Mouse (Mus musculus): ENCODE data around the gene Gast. TPM values are rescaled to one million over a fixed set of nuclear protein-coding genes. Genes with fewer than 3 reads are reported as not detected.
A peak's percentile ranks its signal among the peaks of the same experiment; 100 is the strongest.

Gene Gast
- polyA plus RNA-seq, 2 experiments = not detected

- no peak overlapping the region for H3K4me2 ChIP-seq (ENCODE audit: low read depth)
- TF ChIP-seq EP300 (IDR thresholded peaks at IDR 0.05; ENCODE audit: low read depth) = no peak
- TF ChIP-seq CTCF (IDR thresholded peaks at IDR 0.05; ENCODE audit: low read depth) = no peak
- no peak overlapping the region for H3K4me3 ChIP-seq (ENCODE audit: insufficient read depth in 1 of 2, low read depth in 2 of 2, low read length in 2 of 2)
- no peaks in the 10 kb centered on the region for H3K27me3 ChIP-seq (ENCODE audit: control insufficient read depth, insufficient read depth, low read length)
- H3K36me3 ChIP-seq (replicated peaks; ENCODE audit: control insufficient read depth, insufficient read depth, low read depth) = no peaks in the 10 kb centered on the region
- H3K4me1 ChIP-seq (replicated peaks; ENCODE audit: control insufficient read depth in 2 of 2, insufficient read depth in 2 of 2, low read length in 1 of 2) = peaks cover 9 to 16% of the 10 kb centered on the region in 2 experiments
- H3K9ac ChIP-seq (replicated peaks) = no peak overlapping the region
- H3K27ac ChIP-seq = no peak overlapping the region
- ATAC-seq (ENCODE audit: insufficient read depth) (no peak), DNase-seq (ENCODE audit: low read depth in 3 of 3, low spot score in 3 of 3) (no peak)
- 75% methylated on average over 6 of the region's 6 CpGs for WGBS (ENCODE audit: insufficient replicate concordance)
- no peaks in the 10 kb centered on the region for H3K9me3 ChIP-seq (ENCODE audit: control insufficient read depth, low read length)
Observed at GRCm38 (mm10) chr11:100313424-100313823, 20.8 kb upstream of the Gast start.

GRCm38 (mm10) chr11:100315439-100315838, 18.8 kb upstream of the Gast start:
- no peak for ATAC-seq (ENCODE audit: insufficient read depth)
- Histone ChIP-seq H3K36me3 (replicated peaks; ENCODE audit: control insufficient read depth, insufficient read depth, low read depth) (no peaks in the 10 kb centered on the region; the same call in 1 of the 2 replicates), H3K4me2 (ENCODE audit: low read depth) (no peak overlapping the region), H3K4me1 (replicated peaks; ENCODE audit: control insufficient read depth in 2 of 2, insufficient read depth in 2 of 2, low read length in 1 of 2) (peaks cover 13 to 25% of the 10 kb centered on the region in 2 experiments), H3K9me3 (ENCODE audit: control insufficient read depth, low read length) (no peaks in the 10 kb centered on the region), H3K27me3 (ENCODE audit: control insufficient read depth, insufficient read depth, low read length) (no peaks in the 10 kb centered on the region), H3K27ac (no peak overlapping the region), H3K9ac (replicated peaks) (no peak overlapping the region), H3K4me3 (ENCODE audit: insufficient read depth in 1 of 2, low read depth in 2 of 2, low read length in 2 of 2) (no peak overlapping the region)
- no peak for TF ChIP-seq CTCF (IDR thresholded peaks at IDR 0.05; ENCODE audit: low read depth)
- no peak for TF ChIP-seq EP300 (IDR thresholded peaks at IDR 0.05; ENCODE audit: low read depth)
- no peak for DNase-seq (ENCODE audit: low read depth in 3 of 3, low spot score in 3 of 3)
- 84% methylated on average over 5 of the region's 5 CpGs for WGBS (ENCODE audit: insufficient replicate concordance)

GRCm38 (mm10) chr11:100317826-100318380, 16.3 kb upstream of the Gast start:
- H3K9ac ChIP-seq (replicated peaks) = peak overlapping the region; percentile 66
- no peak overlapping the region; a peak in 1 of 4 replicates for H3K4me3 ChIP-seq (ENCODE audit: insufficient read depth in 1 of 2, low read depth in 2 of 2, low read length in 2 of 2)
- no peaks in the 10 kb centered on the region for H3K27me3 ChIP-seq (ENCODE audit: control insufficient read depth, insufficient read depth, low read length)
- ATAC-seq (ENCODE audit: insufficient read depth) = no peak
- peak overlapping the region; percentile 89 for H3K27ac ChIP-seq
- H3K4me1 ChIP-seq (replicated peaks; ENCODE audit: control insufficient read depth in 2 of 2, insufficient read depth in 2 of 2, low read length in 1 of 2) = peaks cover 13 to 27% of the 10 kb centered on the region in 2 experiments
- WGBS (ENCODE audit: insufficient replicate concordance) = 23% methylated on average over 6 of the region's 6 CpGs
- H3K4me2 ChIP-seq (ENCODE audit: low read depth) = peak overlapping the region; percentile 77
- H3K36me3 ChIP-seq (replicated peaks; ENCODE audit: control insufficient read depth, insufficient read depth, low read depth) = peaks cover 23% of the 10 kb centered on the region
- no peaks in the 10 kb centered on the region for H3K9me3 ChIP-seq (ENCODE audit: control insufficient read depth, low read length)
- TF ChIP-seq EP300 (IDR thresholded peaks at IDR 0.05; ENCODE audit: low read depth) = no peak
- TF ChIP-seq CTCF (IDR thresholded peaks at IDR 0.05; ENCODE audit: low read depth) = no peak
- DNase-seq (ENCODE audit: low read depth in 3 of 3, low spot score in 3 of 3) = peak in 2 of 3 experiments; percentile 57 to 58

- H3K9ac ChIP-seq (replicated peaks) = peak overlapping the region; percentile 66
- no peaks in the 10 kb centered on the region for H3K27me3 ChIP-seq (ENCODE audit: control insufficient read depth, insufficient read depth, low read length)
- H3K4me1 ChIP-seq (replicated peaks; ENCODE audit: control insufficient read depth in 2 of 2, insufficient read depth in 2 of 2, low read length in 1 of 2) = peaks cover 13 to 27% of the 10 kb centered on the region in 2 experiments
- H3K4me2 ChIP-seq (ENCODE audit: low read depth) = peak overlapping the region; percentile 77
- no peak for TF ChIP-seq EP300 (IDR thresholded peaks at IDR 0.05; ENCODE audit: low read depth)
- no peak for TF ChIP-seq CTCF (IDR thresholded peaks at IDR 0.05; ENCODE audit: low read depth)
- peaks cover 23% of the 10 kb centered on the region for H3K36me3 ChIP-seq (replicated peaks; ENCODE audit: control insufficient read depth, insufficient read depth, low read depth)
- peak in 2 of 3 experiments; percentile 47 to 60 for DNase-seq (ENCODE audit: low read depth in 3 of 3, low spot score in 3 of 3)
- no peak for ATAC-seq (ENCODE audit: insufficient read depth)
- H3K4me3 ChIP-seq (ENCODE audit: insufficient read depth in 1 of 2, low read depth in 2 of 2, low read length in 2 of 2) = peak overlapping the region; percentile 40 to 69; a peak in 3 of 4 replicates
- no peaks in the 10 kb centered on the region for H3K9me3 ChIP-seq (ENCODE audit: control insufficient read depth, low read length)
- H3K27ac ChIP-seq = peak overlapping the region; percentile 89
- WGBS (ENCODE audit: insufficient replicate concordance) = 40% methylated on average over 10 of the region's 10 CpGs
Observed at GRCm38 (mm10) chr11:100318529-100319451, 15.4 kb upstream of the Gast start.
